17 mouse cellular contexts compared by ENCODE assay signal in the genomic region with DNA sequence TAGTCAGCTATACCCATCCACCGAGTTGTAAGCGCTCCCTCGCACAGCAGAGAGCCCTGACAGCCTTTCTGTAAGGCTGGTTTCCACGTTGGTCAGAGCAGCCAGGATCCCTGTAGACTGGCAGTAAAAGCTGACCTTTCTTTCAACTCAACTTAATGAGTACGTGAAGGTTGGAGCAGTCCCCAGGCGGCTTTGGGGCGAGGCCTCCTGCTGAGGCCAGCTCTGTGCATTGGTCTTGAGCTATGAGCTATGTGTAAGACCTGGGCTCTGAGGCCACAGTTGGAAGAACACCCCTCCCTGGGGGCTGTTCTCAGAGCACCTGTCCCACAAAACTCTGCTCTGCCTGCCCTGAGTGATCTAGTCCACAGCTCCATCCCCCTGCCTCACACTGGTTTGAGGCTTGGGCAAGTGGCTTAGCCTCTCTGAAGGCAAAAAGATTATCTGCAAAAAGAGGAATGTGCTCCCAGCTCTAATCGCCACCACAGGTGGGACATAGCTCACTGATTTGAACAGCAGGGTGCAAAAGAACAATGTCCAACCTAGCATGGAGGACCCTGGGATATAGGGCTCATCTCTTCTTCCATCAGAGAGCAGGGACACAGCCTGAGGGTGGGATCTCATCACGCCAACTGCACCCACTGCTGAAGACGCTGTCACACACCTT.
A peak's percentile ranks its signal among the peaks of the same experiment; 100 is the strongest.
DNase-seq lines count a peak whose midpoint lies in the region; ATAC-seq and TF ChIP-seq lines count a peak whose summit lies in the region.
"Had no signal": no experiment of that assay in that cellular context is flagged by ENCODE, and none has a peak within 500 bp of the region (broad histone marks: within the 10 kb centered on the region; RNA-seq: fewer than 3 reads in every experiment).

No protein-coding gene starts in this region.

- H3K9ac ChIP-seq in intestine, embryonic 16.5 days (ENCODE audit: low read depth, low read length), result no peak overlapping the region
- H3K9ac ChIP-seq: embryonic facial prominence, embryonic 13.5 days; forebrain, embryonic 15.5 days; liver, embryonic 13.5 days; midbrain, embryonic 15.5 days had no signal

- no peaks in the 10 kb centered on the region for H3K36me3 ChIP-seq in kidney, adult 2 months (ENCODE audit: control insufficient read depth, insufficient read depth, low read length)
- no peaks in the 10 kb centered on the region for H3K36me3 ChIP-seq in intestine, embryonic 16.5 days (ENCODE audit: control insufficient read depth, insufficient read depth, low read length)
- H3K36me3 ChIP-seq: embryonic facial prominence, embryonic 13.5 days; forebrain, embryonic 15.5 days; liver, embryonic 13.5 days; midbrain, embryonic 15.5 days had no signal

- peak; percentile 69 for ATAC-seq in intestine, embryonic 16.5 days
- ATAC-seq: CD4-positive, CD25-positive, alpha-beta regulatory T cell, adult 4 months; forebrain, embryonic 15.5 days; inflammation-experienced regulatory T-cells, adult 6 months; midbrain, embryonic 15.5 days had no signal

- peak overlapping the region; percentile 17; the same call in 1 of the 2 replicates for H3K27ac ChIP-seq in kidney, adult 2 months (ENCODE audit: insufficient read depth, low read depth, low read length)
- peak overlapping the region; percentile 2 for H3K27ac ChIP-seq in intestine, embryonic 16.5 days (ENCODE audit: low read length)
- H3K27ac ChIP-seq: embryonic facial prominence, embryonic 13.5 days; forebrain, embryonic 15.5 days; heart, adult 2 months; liver, embryonic 13.5 days; midbrain, embryonic 15.5 days had no signal

- no peak overlapping the region for H3K4me2 ChIP-seq in intestine, embryonic 16.5 days (ENCODE audit: low read depth, low read length)
- H3K4me2 ChIP-seq: embryonic facial prominence, embryonic 13.5 days; forebrain, embryonic 15.5 days; liver, embryonic 13.5 days; midbrain, embryonic 15.5 days had no signal

- no peak for TF ChIP-seq CTCF in kidney, adult 2 months (conservative IDR thresholded peaks at IDR 0.05; ENCODE audit: insufficient read depth, insufficient read length, low read depth, low read length)

- H3K4me3 ChIP-seq in kidney, adult 2 months (ENCODE audit: insufficient read depth, low read depth, low read length), result no peak overlapping the region
- H3K4me3 ChIP-seq in intestine, embryonic 16.5 days (ENCODE audit: low read length), result no peak overlapping the region
- H3K4me3 ChIP-seq: embryonic facial prominence, embryonic 13.5 days; forebrain, embryonic 15.5 days; heart, adult 2 months; liver, embryonic 13.5 days; midbrain, embryonic 15.5 days had no signal

- no peaks in the 10 kb centered on the region for H3K27me3 ChIP-seq in kidney, adult 2 months (replicated peaks; ENCODE audit: control insufficient read depth, insufficient read depth, low read length)
- H3K27me3 ChIP-seq in intestine, embryonic 16.5 days (replicated peaks; ENCODE audit: control insufficient read depth, insufficient read depth, low read length), result no peaks in the 10 kb centered on the region
- H3K27me3 ChIP-seq: embryonic facial prominence, embryonic 13.5 days; forebrain, embryonic 15.5 days; liver, embryonic 13.5 days; midbrain, embryonic 15.5 days had no signal

- no peaks in the 10 kb centered on the region for H3K4me1 ChIP-seq in kidney, adult 2 months (ENCODE audit: control insufficient read depth, insufficient read depth, low read length)
- H3K4me1 ChIP-seq in intestine, embryonic 16.5 days (ENCODE audit: control insufficient read depth, insufficient read depth, low read length), result peaks cover 11% of the 10 kb centered on the region
- H3K4me1 ChIP-seq: liver, embryonic 13.5 days; midbrain, embryonic 15.5 days had no signal

- no peak for TF ChIP-seq POLR2A in kidney, adult 2 months (IDR thresholded peaks at IDR 0.05; ENCODE audit: low read depth, low read length)

- WGBS in kidney, adult 2 months, result 37% methylated on average over 10 of the region's 10 CpGs
- WGBS in intestine, embryonic 16.5 days, result 44% methylated on average over 10 of the region's 10 CpGs

- H3K9me3 ChIP-seq in intestine, embryonic 16.5 days (ENCODE audit: control insufficient read depth, low read length), result no peaks in the 10 kb centered on the region
- H3K9me3 ChIP-seq: embryonic facial prominence, embryonic 13.5 days; forebrain, embryonic 15.5 days; liver, embryonic 13.5 days; midbrain, embryonic 15.5 days had no signal

- DNase-seq in kidney, adult 2 months, result peak; percentile 54
- DNase-seq in kidney, postnatal 10 days, result no peak
- peak; percentile 40 to 65 for DNase-seq in kidney, postnatal 4 days
- DNase-seq in cerebellum, adult 9-10 months, result no peak
- no peak for DNase-seq in adrenal gland, postnatal 25 days
- DNase-seq in frontal cortex, postnatal 10 days (ENCODE audit: low spot score in 2 of 2), result no peak
- DNase-seq: adrenal gland, postnatal 36 days; cerebellum, postnatal 25 days; heart, adult 2 months; liver, embryonic 13.5 days; thymus, adult 2 months had no signal

Comparison
In these comparisons a context has a peak if more than half of its experiments do, and no peak if none do; other contexts are left out.
1. DNase-seq: peak in kidney, adult 2 months (single experiment) and kidney, postnatal 4 days (2 of 2); none in kidney, postnatal 10 days (single experiment), cerebellum, adult 9-10 months (single experiment), adrenal gland, postnatal 25 days (single experiment) and frontal cortex, postnatal 10 days (0 of 2).